Mouse (Mus musculus) heart, postnatal 0 days (tissue): ENCODE results near the gene Parp12.

Source experiments
- CTCF ChIP-seq: IDR thresholded peaks from 2 replicates; pipeline ENCODE4 v1.5.1; 2016; ENCODE audit warnings: antibody characterized with exemption, control low read depth, low read depth
- EP300 ChIP-seq: IDR thresholded peaks from 2 replicates; pipeline ENCODE4 v1.6.1; 2016; ENCODE audit warnings: antibody characterized with exemption, low read depth

DNA sequence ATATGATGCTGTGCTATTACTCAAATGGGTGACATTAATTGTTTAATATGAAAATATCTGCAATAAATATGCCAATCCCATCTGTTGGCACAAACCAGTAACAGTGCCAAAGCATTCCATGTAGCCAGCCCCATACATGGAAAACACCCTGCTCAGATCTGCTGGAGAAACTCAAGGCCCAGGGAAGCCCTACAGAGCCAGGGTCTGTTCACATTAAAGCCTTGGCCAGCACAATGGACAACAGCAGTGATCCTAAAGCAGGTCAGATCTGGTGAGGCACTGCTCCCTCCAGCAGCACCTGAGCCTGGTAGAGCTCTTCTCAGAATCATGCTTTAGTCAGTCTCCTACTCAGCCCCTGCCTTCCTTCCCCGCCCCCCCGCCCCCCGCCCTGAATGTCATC lies 5.0 kb downstream of the Parp12 start:
- TF ChIP-seq CTCF, result no peak
- no peak for TF ChIP-seq EP300
